Mouse (Mus musculus): ENCODE measurements around the gene Tnfaip1.

The Tnfaip1 gene

GRCm38 (mm10) chr11:78536080-78536689 is at the start of gene Tnfaip1, which contains the start of gene Ift20:
Gene Tnfaip1 (minus strand): TSS chr11:78536332.
Gene Ift20 (plus strand): TSS chr11:78536361.
- in situ Hi-C loops (cut with MseI, MboI): no loop called here

- in situ Hi-C loops (cut with MseI, MboI): loop anchor here in 1 of 2 experiments (10.0 kb wide), 1 partner anchor 242 kb away; the partner anchor contains the start of gene Lyrm9
Observed at GRCm38 (mm10) chr11:78582848-78583247, 46.7 kb upstream of the Tnfaip1 start.

DNA sequence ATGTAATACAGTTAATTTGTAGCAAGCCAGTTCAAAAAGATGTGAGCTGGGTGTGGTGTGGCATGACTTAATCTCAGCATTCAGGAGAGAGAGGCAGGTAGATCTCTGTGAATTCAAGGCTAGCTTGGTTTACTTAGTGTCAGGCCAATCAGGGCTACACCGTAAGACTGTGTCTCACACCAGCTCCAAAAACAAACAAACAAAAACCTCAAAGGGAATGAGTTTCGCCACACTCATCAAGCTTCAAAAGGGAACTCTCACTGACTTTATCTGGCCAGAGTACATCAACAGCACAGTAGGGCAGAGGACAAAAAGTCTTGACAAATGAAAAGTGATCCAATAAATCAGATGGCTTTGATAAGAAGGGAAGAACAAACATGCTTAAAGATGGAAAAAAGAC is 38.8 kb upstream of the Tnfaip1 start:
- in situ Hi-C loops (cut with MseI, MboI): loop anchor here in 1 of 2 experiments (10.0 kb wide), 1 partner anchor 250 kb away; the partner anchor contains the start of gene Lyrm9

DNA sequence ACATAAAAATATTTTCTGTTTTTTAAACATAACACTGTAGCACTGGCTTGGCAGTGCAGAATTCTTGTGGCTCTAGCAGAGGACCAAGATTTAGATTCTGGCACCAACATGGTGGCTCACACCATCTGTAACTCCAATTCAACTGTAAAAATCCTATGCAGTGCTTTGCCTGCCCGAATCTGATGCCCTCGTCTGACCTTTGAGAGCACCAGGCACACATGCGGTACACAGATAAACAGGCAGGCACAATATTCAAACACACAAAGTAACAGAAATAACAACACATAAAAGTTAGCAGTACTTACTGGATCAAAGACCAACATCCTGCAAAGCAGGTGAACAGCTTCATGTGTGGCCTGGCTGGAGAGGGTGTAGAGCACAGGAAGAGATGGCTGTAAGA is 38.4 kb upstream of the Tnfaip1 start:
- in situ Hi-C loops (cut with MseI, MboI): loop anchor here in 1 of 2 experiments (10.0 kb wide), 1 partner anchor 250 kb away; the partner anchor contains the start of gene Lyrm9

GRCm38 (mm10) chr11:78574031-78574430 is 37.9 kb upstream of the Tnfaip1 start:
- in situ Hi-C loops (cut with MseI, MboI): loop anchor here in 1 of 2 experiments (10.0 kb wide), 1 partner anchor 251 kb away; the partner anchor contains the start of gene Lyrm9

DNA sequence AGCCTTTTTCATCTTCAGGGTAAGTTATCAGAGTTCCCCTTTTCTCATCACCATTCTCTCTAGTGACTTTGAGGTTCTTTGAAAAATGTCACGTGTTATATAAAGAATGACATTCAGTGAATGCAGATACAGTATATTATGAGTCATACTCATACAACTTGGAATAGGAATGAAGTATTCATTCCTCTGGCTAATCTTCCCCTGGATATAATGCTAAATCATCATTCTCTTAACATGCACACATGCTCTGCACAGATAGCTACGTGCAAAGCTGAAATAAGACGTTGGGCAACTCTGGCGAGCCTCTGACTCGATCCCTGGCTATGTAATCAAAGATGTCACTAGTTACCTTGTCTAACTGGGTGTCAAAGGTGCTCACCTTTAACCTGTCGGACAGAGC is 35.7 kb upstream of the Tnfaip1 start:
- in situ Hi-C loops (cut with MseI, MboI): loop anchor here in 1 of 2 experiments (10.0 kb wide), 1 partner anchor 253 kb away; the partner anchor contains the start of gene Lyrm9

DNA sequence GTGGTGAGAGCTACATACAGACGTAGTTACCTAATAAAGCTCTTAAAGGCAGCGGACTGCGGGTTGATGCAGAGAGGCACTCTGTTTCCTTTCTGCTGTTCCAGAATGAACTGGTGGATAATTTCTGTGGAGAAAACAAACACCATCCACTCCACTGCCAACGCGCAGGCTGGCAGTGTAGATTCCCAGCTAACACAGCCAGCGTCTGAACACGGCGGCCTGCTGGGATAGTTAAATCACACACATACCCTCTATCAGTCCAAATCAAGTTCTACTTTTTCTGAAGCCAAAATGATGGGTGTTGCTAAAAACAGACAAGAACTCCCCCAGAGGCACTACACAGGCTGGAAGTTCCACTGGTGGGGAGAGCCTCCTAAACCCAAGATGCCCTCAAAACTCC is 35.3 kb upstream of the Tnfaip1 start:
- in situ Hi-C loops (cut with MseI, MboI): loop anchor here in 1 of 2 experiments (10.0 kb wide), 1 partner anchor 253 kb away; the partner anchor contains the start of gene Lyrm9

DNA sequence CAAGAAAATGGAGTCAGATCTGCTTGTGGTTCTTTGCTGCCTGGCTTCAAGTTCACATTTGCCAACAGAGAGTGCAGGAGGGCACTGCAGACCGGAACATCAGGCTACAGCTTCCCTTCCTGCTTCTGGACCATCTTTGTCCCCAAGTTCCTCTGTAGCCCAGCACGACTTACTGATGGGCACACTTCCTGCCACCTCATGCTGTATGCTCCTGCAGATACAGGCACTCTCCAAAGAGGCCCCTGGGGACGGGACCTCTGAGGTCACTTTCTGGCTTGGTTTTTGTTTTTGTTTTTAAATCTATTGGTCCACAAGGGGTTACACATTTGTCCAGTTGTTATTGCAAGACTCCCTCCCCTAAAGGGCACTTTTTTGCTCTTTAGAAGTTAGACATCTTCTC is 33.7 kb upstream of the Tnfaip1 start:
- in situ Hi-C loops (cut with MseI, MboI): loop anchor here in 1 of 2 experiments (10.0 kb wide), 1 partner anchor 255 kb away; the partner anchor contains the start of gene Lyrm9

DNA sequence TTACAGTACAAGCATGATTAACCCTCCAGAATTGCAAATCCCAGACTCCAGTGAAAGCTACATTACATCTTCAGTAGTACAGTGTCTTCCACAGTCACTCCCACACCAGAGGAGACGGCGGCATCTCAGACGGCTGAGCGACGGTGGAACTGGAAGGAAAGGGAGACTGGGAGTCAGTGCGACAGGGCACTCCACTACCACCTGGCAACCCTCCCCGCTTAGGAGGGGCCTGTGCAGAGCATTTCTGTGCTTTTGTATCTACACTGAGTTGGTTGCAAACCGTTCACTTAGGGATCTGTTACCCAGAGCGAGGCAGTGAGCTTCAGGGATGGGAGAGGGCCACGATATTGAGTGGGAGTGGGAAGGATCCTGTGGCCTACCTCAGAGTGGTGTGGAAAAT is 32.7 kb upstream of the Tnfaip1 start:
- in situ Hi-C loops (cut with MseI, MboI): no loop called here

DNA sequence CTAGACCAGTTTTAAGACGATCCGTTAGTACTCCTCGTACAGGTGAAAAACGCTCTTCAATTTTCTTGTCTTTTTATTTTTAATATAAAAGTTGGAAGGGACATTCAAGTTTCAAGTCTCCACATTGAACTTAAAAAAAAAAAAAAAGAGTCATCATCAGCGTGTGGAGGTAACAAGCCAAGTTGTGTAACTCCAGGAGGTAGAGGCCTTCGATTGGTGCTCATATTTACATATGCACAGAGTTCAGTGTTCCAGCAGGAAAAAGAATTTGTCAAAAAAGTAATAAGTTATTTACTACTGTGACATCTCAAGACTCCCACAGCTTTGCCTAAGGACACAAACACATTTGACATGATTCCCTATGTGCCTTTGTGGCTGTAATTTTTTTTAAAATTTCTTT is 31.5 kb upstream of the Tnfaip1 start:
- in situ Hi-C loops (cut with MseI, MboI): no loop called here

DNA sequence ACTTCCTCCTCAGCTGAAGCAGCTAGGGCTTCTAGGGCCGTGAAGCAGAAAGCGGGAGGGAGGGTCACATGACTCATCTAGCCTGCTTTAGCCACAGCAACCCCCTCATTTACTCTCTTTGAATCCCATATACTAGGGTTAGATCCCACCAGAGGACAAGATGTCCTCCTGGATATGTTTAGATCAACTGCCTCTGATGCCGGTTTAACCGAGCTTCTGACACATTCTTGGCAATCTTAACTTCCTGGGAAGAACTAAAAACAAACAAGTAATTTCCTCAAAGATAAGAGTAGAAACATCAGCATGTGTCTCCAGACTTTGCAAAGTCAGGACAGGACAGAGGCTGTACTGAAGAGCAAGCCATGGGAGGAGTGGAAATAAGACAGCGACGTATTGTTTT is 30.6 kb upstream of the Tnfaip1 start:
- in situ Hi-C loops (cut with MseI, MboI): no loop called here

- in situ Hi-C loops (cut with MseI, MboI): no loop called here
Observed at GRCm38 (mm10) chr11:78560447-78560846, 24.3 kb upstream of the Tnfaip1 start.

GRCm38 (mm10) chr11:78557241-78557640 is 21.1 kb upstream of the Tnfaip1 start:
- in situ Hi-C loops (cut with MseI, MboI): no loop called here

- in situ Hi-C loops (cut with MseI, MboI): no loop called here
Observed at GRCm38 (mm10) chr11:78556070-78556469, 19.9 kb upstream of the Tnfaip1 start.

GRCm38 (mm10) chr11:78555623-78556022 is 19.5 kb upstream of the Tnfaip1 start:
- in situ Hi-C loops (cut with MseI, MboI): no loop called here

GRCm38 (mm10) chr11:78551059-78551398 is 14.9 kb upstream of the Tnfaip1 start:
- in situ Hi-C loops (cut with MseI, MboI): no loop called here

DNA sequence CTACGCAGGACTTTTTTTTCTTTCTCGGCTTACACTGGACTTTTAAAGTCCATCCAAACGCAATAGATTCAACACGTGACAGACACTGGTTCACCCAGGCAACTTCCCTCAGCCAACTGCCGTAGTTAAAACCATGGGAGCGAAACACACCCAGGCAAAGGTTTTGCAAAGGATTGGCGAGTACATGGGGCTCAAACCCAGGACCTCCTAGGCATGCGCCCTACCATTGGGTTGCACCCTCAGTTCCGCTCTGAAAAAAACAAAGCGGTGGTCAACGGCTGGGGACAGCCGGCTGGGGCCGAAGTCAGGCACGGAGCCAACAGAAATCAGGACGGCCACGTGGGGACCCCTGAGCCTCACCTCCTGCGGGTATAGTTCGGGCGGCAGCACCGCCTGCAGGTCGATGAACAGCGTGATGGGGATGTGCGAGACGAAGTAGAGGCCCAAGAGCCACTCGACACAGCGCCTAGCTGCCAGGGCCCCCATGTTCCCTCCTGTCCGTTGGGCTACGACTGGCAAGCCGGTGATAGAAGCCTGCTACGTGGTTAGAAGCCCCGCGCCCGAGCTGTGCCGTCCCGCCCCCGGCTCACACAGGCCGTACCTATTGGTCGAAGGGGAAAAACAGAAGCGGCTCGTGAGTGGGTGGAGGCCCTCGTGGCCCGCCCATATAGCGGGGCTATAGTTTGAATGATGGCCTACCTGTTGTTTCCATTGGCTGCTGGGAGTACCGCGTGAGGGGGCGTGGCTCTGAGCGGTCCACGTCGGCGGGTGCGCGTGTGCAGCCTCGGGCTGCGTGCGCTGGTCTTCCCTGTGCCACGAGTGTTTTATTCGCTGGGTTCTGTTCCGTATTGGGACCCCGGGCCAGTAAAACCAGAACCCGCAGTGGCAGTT is 14.3 kb upstream of the Tnfaip1 start, which contains the start of gene Tmem97:
TSS of gene Tmem97 (minus strand) at position 610 of the 891 bp plus-strand sequence.
- in situ Hi-C loops (cut with MseI, MboI): no loop called here

- in situ Hi-C loops (cut with MseI, MboI): no loop called here
Observed at GRCm38 (mm10) chr11:78549491-78549987, 13.4 kb upstream of the Tnfaip1 start.

DNA sequence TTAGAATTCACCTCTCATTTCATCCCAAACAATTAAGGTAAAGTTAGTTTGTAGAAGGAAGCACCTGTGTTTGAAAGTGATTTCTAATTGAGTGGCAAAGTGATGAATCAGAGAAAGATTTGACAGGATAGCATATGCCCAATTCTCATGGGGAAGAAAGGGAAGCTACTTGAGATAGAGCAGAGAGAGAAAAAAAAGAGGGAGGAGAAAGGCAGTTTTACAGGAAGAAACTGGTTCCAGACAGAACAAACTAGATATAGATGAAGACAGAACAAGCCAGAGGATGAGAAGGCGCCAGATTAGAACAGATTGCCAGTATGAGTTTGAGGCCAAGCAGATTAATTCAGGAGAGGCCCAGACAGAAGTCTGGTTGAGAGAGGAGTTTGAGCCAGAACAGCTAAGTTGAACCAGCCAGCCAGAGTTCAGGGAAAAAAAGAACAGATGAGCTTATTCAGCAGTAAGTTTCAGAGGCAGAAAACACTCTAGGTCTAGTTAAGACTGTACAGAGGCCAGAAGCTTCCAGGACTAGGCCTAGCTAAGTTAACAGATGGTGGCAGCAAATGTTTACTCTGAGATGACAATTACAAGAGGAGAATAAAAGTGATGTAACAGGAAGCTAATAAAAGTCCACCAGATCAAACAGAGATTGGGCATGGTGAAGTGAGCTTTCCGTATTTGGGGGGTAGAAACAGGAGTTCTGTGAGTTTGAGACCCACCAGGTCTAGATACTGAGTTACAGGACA is 11.8 kb upstream of the Tnfaip1 start:
- in situ Hi-C loops (cut with MseI, MboI): no loop called here

DNA sequence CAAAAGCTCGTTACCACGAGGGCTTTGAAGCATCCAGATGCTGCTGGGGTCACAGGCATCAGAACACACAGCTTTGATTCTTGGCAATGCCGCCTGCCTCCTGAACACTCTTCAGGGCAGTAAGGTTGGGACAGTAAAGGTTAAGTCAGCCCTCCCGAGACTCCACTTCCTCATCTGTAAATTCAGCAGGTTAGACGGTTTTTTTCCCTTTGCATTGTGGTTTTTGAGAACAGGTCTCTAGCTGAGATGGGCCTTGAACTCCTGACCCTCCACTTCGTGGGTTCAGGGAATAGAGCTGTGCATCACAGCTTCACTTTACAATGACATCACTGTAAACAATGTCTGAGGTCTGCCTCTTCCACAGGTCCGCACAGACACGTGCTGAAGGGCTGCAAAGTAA is 9.0 kb upstream of the Tnfaip1 start:
- in situ Hi-C loops (cut with MseI, MboI): no loop called here

DNA sequence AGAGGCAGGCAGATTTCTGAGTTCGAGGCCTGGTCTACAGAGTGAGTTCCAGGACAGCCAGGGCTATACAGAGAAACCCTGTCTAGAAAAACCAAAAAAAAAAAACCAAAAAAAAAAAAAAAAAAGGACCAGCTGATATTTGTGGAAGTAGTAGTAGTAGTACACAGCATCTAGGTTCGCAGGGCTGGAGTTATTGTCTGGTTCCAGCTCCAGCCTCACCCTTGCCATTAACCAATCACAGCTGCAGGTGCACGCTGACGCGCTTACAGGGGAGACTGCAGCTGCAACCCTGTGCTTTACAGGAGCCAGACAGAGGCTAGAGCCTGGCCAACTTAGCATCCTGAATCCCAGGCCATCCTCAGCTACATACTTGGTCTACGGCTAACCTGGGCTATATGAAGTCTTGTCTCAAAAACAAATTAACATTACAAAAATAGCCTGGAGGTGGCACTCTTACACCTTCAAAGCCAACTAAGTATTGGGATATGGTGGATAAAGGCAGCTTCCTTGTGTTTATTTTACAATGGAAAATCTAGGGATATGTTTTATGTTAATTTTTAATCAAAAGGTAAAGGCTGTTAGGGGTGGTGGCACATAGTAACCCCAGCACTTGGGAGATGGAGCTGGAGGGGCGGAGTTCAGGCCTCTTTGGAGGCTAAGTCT is 8.4 kb upstream of the Tnfaip1 start:
- in situ Hi-C loops (cut with MseI, MboI): no loop called here
